Mouse (Mus musculus): Measurements from ENCODE around the gene Ptprm. TPM values are rescaled to one million over a fixed set of nuclear protein-coding genes. Genes with fewer than 3 reads are reported as not detected.

Gene Ptprm
- polyA plus RNA-seq, 1 experiment from 2014 or later, result 10.3 TPM

GRCm38 (mm10) chr17:66692941-66693675 is 661.1 kb downstream of the Ptprm start:
- H3K27ac ChIP-seq (replicated peaks; ENCODE audit: low read depth, low read length), result no peak overlapping the region
- H3K9ac ChIP-seq (replicated peaks; ENCODE audit: low read length), result no peak overlapping the region; the same call in 1 of the 2 replicates
- H3K4me1 ChIP-seq (ENCODE audit: control insufficient read depth, insufficient read depth, low read length), result no peaks in the 10 kb centered on the region; the same call in 1 of the 2 replicates
- no peaks in the 10 kb centered on the region for H3K9me3 ChIP-seq (replicated peaks; ENCODE audit: control insufficient read depth, low read length)
- H3K27me3 ChIP-seq (ENCODE audit: control insufficient read depth, insufficient read depth, low read length), result no peaks in the 10 kb centered on the region
- H3K36me3 ChIP-seq (replicated peaks; ENCODE audit: control insufficient read depth, insufficient read depth, low read depth, low read length), result no peaks in the 10 kb centered on the region
- DNase-seq (ENCODE audit: low spot score), result no peak
- no peak overlapping the region for H3K4me3 ChIP-seq (ENCODE audit: low read depth, low read length)
- no peak for ATAC-seq (replicated peaks; ENCODE audit: insufficient number of reproducible peaks, low FRiP score, low TSS enrichment, low read depth)
- WGBS, result 88% methylated on average over 16 of the region's 16 CpGs
- H3K4me2 ChIP-seq (ENCODE audit: low read depth, low read length), result peak overlapping the region; percentile 7; the same call in 1 of the 2 replicates

GRCm38 (mm10) chr17:66688179-66688578 is 666.1 kb downstream of the Ptprm start:
- no peak for DNase-seq (ENCODE audit: low spot score)
- H3K27me3 ChIP-seq (ENCODE audit: control insufficient read depth, insufficient read depth, low read length), result no peaks in the 10 kb centered on the region
- H3K9ac ChIP-seq (replicated peaks; ENCODE audit: low read length), result no peak overlapping the region
- H3K36me3 ChIP-seq (replicated peaks; ENCODE audit: control insufficient read depth, insufficient read depth, low read depth, low read length), result no peaks in the 10 kb centered on the region
- 92% methylated on average over 9 of the region's 9 CpGs for WGBS
- no peak for ATAC-seq (replicated peaks; ENCODE audit: insufficient number of reproducible peaks, low FRiP score, low TSS enrichment, low read depth)
- no peak overlapping the region for H3K4me3 ChIP-seq (ENCODE audit: low read depth, low read length)
- no peaks in the 10 kb centered on the region for H3K9me3 ChIP-seq (replicated peaks; ENCODE audit: control insufficient read depth, low read length)
- H3K4me2 ChIP-seq (ENCODE audit: low read depth, low read length), result no peak overlapping the region
- no peak overlapping the region for H3K27ac ChIP-seq (replicated peaks; ENCODE audit: low read depth, low read length)
- H3K4me1 ChIP-seq (ENCODE audit: control insufficient read depth, insufficient read depth, low read length), result no peaks in the 10 kb centered on the region

GRCm38 (mm10) chr17:66687543-66687942 is 666.7 kb downstream of the Ptprm start:
- no peak overlapping the region for H3K27ac ChIP-seq (replicated peaks; ENCODE audit: low read depth, low read length)
- H3K9me3 ChIP-seq (replicated peaks; ENCODE audit: control insufficient read depth, low read length), result no peaks in the 10 kb centered on the region
- H3K4me1 ChIP-seq (ENCODE audit: control insufficient read depth, insufficient read depth, low read length), result no peaks in the 10 kb centered on the region
- WGBS, result 78% methylated on average over 4 of the region's 4 CpGs
- no peaks in the 10 kb centered on the region for H3K27me3 ChIP-seq (ENCODE audit: control insufficient read depth, insufficient read depth, low read length)
- H3K4me3 ChIP-seq (ENCODE audit: low read depth, low read length), result no peak overlapping the region
- DNase-seq (ENCODE audit: low spot score) (no peak), ATAC-seq (replicated peaks; ENCODE audit: insufficient number of reproducible peaks, low FRiP score, low TSS enrichment, low read depth) (no peak)
- H3K36me3 ChIP-seq (replicated peaks; ENCODE audit: control insufficient read depth, insufficient read depth, low read depth, low read length), result no peaks in the 10 kb centered on the region
- no peak overlapping the region for H3K4me2 ChIP-seq (ENCODE audit: low read depth, low read length)
- no peak overlapping the region for H3K9ac ChIP-seq (replicated peaks; ENCODE audit: low read length)

- H3K9me3 ChIP-seq (replicated peaks; ENCODE audit: control insufficient read depth, low read length), result no peaks in the 10 kb centered on the region
- no peak overlapping the region for H3K4me2 ChIP-seq (ENCODE audit: low read depth, low read length)
- no peaks in the 10 kb centered on the region for H3K36me3 ChIP-seq (replicated peaks; ENCODE audit: control insufficient read depth, insufficient read depth, low read depth, low read length)
- H3K4me1 ChIP-seq (ENCODE audit: control insufficient read depth, insufficient read depth, low read length), result no peaks in the 10 kb centered on the region
- no peak overlapping the region for H3K27ac ChIP-seq (replicated peaks; ENCODE audit: low read depth, low read length)
- ATAC-seq (replicated peaks; ENCODE audit: insufficient number of reproducible peaks, low FRiP score, low TSS enrichment, low read depth), result no peak
- 84% methylated on average over 25 of the region's 25 CpGs for WGBS
- no peak for DNase-seq (ENCODE audit: low spot score)
- H3K27me3 ChIP-seq (ENCODE audit: control insufficient read depth, insufficient read depth, low read length), result no peaks in the 10 kb centered on the region
- H3K4me3 ChIP-seq (ENCODE audit: low read depth, low read length), result no peak overlapping the region
- H3K9ac ChIP-seq (replicated peaks; ENCODE audit: low read length), result no peak overlapping the region
These were observed 667.4 kb downstream of the Ptprm start for GRCm38 (mm10) chr17:66686701-66687489.

- no peak overlapping the region for H3K9ac ChIP-seq (replicated peaks; ENCODE audit: low read length)
- H3K4me2 ChIP-seq (ENCODE audit: low read depth, low read length), result no peak overlapping the region
- no peak overlapping the region for H3K4me3 ChIP-seq (ENCODE audit: low read depth, low read length)
- ATAC-seq (replicated peaks; ENCODE audit: insufficient number of reproducible peaks, low FRiP score, low TSS enrichment, low read depth) (0 out of 2 replicates have a peak, but pooled peaks have one; percentile 23), DNase-seq (ENCODE audit: low spot score) (no peak)
- no peaks in the 10 kb centered on the region for H3K36me3 ChIP-seq (replicated peaks; ENCODE audit: control insufficient read depth, insufficient read depth, low read depth, low read length)
- H3K4me1 ChIP-seq (ENCODE audit: control insufficient read depth, insufficient read depth, low read length), result no peaks in the 10 kb centered on the region
- H3K27ac ChIP-seq (replicated peaks; ENCODE audit: low read depth, low read length), result no peak overlapping the region
- H3K9me3 ChIP-seq (replicated peaks; ENCODE audit: control insufficient read depth, low read length), result no peaks in the 10 kb centered on the region
- no peaks in the 10 kb centered on the region for H3K27me3 ChIP-seq (ENCODE audit: control insufficient read depth, insufficient read depth, low read length)
- WGBS, result 72% methylated on average over 8 of the region's 8 CpGs
These were observed 670.8 kb downstream of the Ptprm start for GRCm38 (mm10) chr17:66683411-66683810.

- H3K27me3 ChIP-seq (ENCODE audit: control insufficient read depth, insufficient read depth, low read length), result no peaks in the 10 kb centered on the region
- H3K4me1 ChIP-seq (ENCODE audit: control insufficient read depth, insufficient read depth, low read length), result no peaks in the 10 kb centered on the region
- H3K4me3 ChIP-seq (ENCODE audit: low read depth, low read length), result no peak overlapping the region
- ATAC-seq (replicated peaks; ENCODE audit: insufficient number of reproducible peaks, low FRiP score, low TSS enrichment, low read depth) (no peak), DNase-seq (ENCODE audit: low spot score) (peak; percentile 77)
- no peak overlapping the region for H3K27ac ChIP-seq (replicated peaks; ENCODE audit: low read depth, low read length)
- no peaks in the 10 kb centered on the region for H3K36me3 ChIP-seq (replicated peaks; ENCODE audit: control insufficient read depth, insufficient read depth, low read depth, low read length)
- no peak overlapping the region for H3K4me2 ChIP-seq (ENCODE audit: low read depth, low read length)
- WGBS, result 21% methylated on average over 4 of the region's 4 CpGs
- no peak overlapping the region for H3K9ac ChIP-seq (replicated peaks; ENCODE audit: low read length)
- no peaks in the 10 kb centered on the region for H3K9me3 ChIP-seq (replicated peaks; ENCODE audit: control insufficient read depth, low read length)
These were observed 673.6 kb downstream of the Ptprm start for GRCm38 (mm10) chr17:66680662-66681061.

GRCm38 (mm10) chr17:66674667-66675066 is 679.6 kb downstream of the Ptprm start:
- no peak for ATAC-seq (replicated peaks; ENCODE audit: insufficient number of reproducible peaks, low FRiP score, low TSS enrichment, low read depth)
- Histone ChIP-seq H3K4me1 (ENCODE audit: control insufficient read depth, insufficient read depth, low read length) (no peaks in the 10 kb centered on the region), H3K27ac (replicated peaks; ENCODE audit: low read depth, low read length) (no peak overlapping the region), H3K4me2 (ENCODE audit: low read depth, low read length) (no peak overlapping the region), H3K27me3 (ENCODE audit: control insufficient read depth, insufficient read depth, low read length) (no peaks in the 10 kb centered on the region), H3K9me3 (replicated peaks; ENCODE audit: control insufficient read depth, low read length) (no peaks in the 10 kb centered on the region), H3K4me3 (ENCODE audit: low read depth, low read length) (no peak overlapping the region), H3K9ac (replicated peaks; ENCODE audit: low read length) (no peak overlapping the region), H3K36me3 (replicated peaks; ENCODE audit: control insufficient read depth, insufficient read depth, low read depth, low read length) (no peaks in the 10 kb centered on the region)
- no peak for DNase-seq (ENCODE audit: low spot score)
- 57% methylated on average over 2 of the region's 2 CpGs for WGBS

GRCm38 (mm10) chr17:66671715-66672230 is 682.5 kb downstream of the Ptprm start:
- Histone ChIP-seq H3K4me1 (ENCODE audit: control insufficient read depth, insufficient read depth, low read length) (no peaks in the 10 kb centered on the region), H3K9ac (replicated peaks; ENCODE audit: low read length) (no peak overlapping the region), H3K27ac (replicated peaks; ENCODE audit: low read depth, low read length) (no peak overlapping the region), H3K4me3 (ENCODE audit: low read depth, low read length) (no peak overlapping the region), H3K4me2 (ENCODE audit: low read depth, low read length) (no peak overlapping the region), H3K27me3 (ENCODE audit: control insufficient read depth, insufficient read depth, low read length) (no peaks in the 10 kb centered on the region), H3K9me3 (replicated peaks; ENCODE audit: control insufficient read depth, low read length) (no peaks in the 10 kb centered on the region), H3K36me3 (replicated peaks; ENCODE audit: control insufficient read depth, insufficient read depth, low read depth, low read length) (no peaks in the 10 kb centered on the region)
- ATAC-seq (replicated peaks; ENCODE audit: insufficient number of reproducible peaks, low FRiP score, low TSS enrichment, low read depth) (no peak; the same call in 1 of the 2 replicates), DNase-seq (ENCODE audit: low spot score) (no peak)
- WGBS, result 81% methylated on average over 16 of the region's 16 CpGs
